9 mouse cellular contexts compared by ENCODE assay signal in the genomic region with DNA sequence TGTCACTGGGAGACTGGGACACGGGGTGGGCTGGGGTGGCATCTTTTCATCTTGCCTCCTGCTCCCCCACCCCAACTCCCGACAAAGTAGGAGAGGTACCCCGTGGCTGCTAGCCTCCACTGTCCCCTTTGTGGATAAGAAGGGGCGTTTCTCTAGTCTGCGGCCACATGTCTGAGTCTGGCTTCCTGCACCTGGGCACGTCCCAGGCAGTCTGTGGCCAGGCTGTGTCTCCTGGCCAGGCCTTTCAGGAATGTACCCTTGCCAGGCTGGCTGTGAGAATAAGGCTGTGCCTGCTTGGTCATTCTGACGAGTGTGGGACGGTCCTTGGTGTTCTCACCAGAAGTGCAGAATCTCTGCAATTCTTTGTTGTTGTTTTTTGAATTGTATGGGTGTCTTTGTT.
DNase-seq lines count a peak whose midpoint lies in the region; ATAC-seq lines count a peak whose summit lies in the region.
"Had no signal": no experiment of that assay in that cellular context is flagged by ENCODE, and none has a peak within 500 bp of the region (broad histone marks: within the 10 kb centered on the region; RNA-seq: fewer than 3 reads in every experiment).

No protein-coding gene starts in this region.

- H3K36me3 ChIP-seq in forebrain, embryonic 12.5 days (replicated peaks): no peaks in the 10 kb centered on the region
- no peaks in the 10 kb centered on the region for H3K36me3 ChIP-seq in forebrain, embryonic 11.5 days (ENCODE audit: control insufficient read depth, insufficient read depth, low read length)
- H3K36me3 ChIP-seq in midbrain, embryonic 14.5 days (ENCODE audit: control insufficient read depth, insufficient read depth, low read length): no peaks in the 10 kb centered on the region
- no peaks in the 10 kb centered on the region for H3K36me3 ChIP-seq in midbrain, embryonic 11.5 days (ENCODE audit: control insufficient read depth, insufficient read depth, low read length)

- H3K27me3 ChIP-seq in forebrain, embryonic 12.5 days: no peaks in the 10 kb centered on the region
- no peaks in the 10 kb centered on the region for H3K27me3 ChIP-seq in forebrain, embryonic 11.5 days (ENCODE audit: control insufficient read depth, insufficient read depth, low read length)
- no peaks in the 10 kb centered on the region for H3K27me3 ChIP-seq in midbrain, embryonic 14.5 days (ENCODE audit: control insufficient read depth, insufficient read depth, low read length)
- no peaks in the 10 kb centered on the region for H3K27me3 ChIP-seq in midbrain, embryonic 11.5 days (ENCODE audit: control insufficient read depth, insufficient read depth, low read length)

- H3K4me1 ChIP-seq in forebrain, embryonic 12.5 days: peaks cover 59% of the 10 kb centered on the region
- H3K4me1 ChIP-seq in forebrain, embryonic 11.5 days (replicated peaks; ENCODE audit: control insufficient read depth, insufficient read depth, low read length): peaks cover 10% of the 10 kb centered on the region; the same call in 1 of the 2 replicates
- H3K4me1 ChIP-seq in midbrain, embryonic 14.5 days (ENCODE audit: control insufficient read depth, insufficient read depth, low read length): peaks cover 26% of the 10 kb centered on the region
- H3K4me1 ChIP-seq in midbrain, embryonic 11.5 days (ENCODE audit: control insufficient read depth, insufficient read depth, low read length): peaks cover 25% of the 10 kb centered on the region

- no peak overlapping the region for H3K4me3 ChIP-seq in forebrain, embryonic 12.5 days (replicated peaks)
- no peak overlapping the region for H3K4me3 ChIP-seq in forebrain, embryonic 11.5 days (ENCODE audit: low read depth, low read length)
- no peak overlapping the region for H3K4me3 ChIP-seq in midbrain, embryonic 14.5 days (replicated peaks; ENCODE audit: low read depth, low read length)
- no peak overlapping the region for H3K4me3 ChIP-seq in midbrain, embryonic 11.5 days (ENCODE audit: low read depth, low read length)

- 0 out of 2 replicates have a peak overlapping the region, but pooled peaks have one; percentile 29 for H3K9ac ChIP-seq in forebrain, embryonic 12.5 days
- no peak overlapping the region for H3K9ac ChIP-seq in forebrain, embryonic 11.5 days (ENCODE audit: low read length)
- H3K9ac ChIP-seq in midbrain, embryonic 14.5 days (replicated peaks; ENCODE audit: low read length): no peak overlapping the region
- H3K9ac ChIP-seq in midbrain, embryonic 11.5 days (ENCODE audit: low read length): no peak overlapping the region

- DNase-seq in forebrain, embryonic 11.5 days (ENCODE audit: low spot score): no peak
- DNase-seq in midbrain, embryonic 14.5 days: no peak
- DNase-seq in midbrain, embryonic 11.5 days (ENCODE audit: low spot score, missing footprints): no peak
- peak; percentile 68 to 76 for DNase-seq in kidney, postnatal 36 days
- DNase-seq in urinary bladder, postnatal 25 days (ENCODE audit: low spot score): peak; percentile 38
- no peak for DNase-seq in layer of hippocampus, adult 9-10 months (ENCODE audit: low spot score)
- no peak for DNase-seq in embryo, embryonic 10 days (ENCODE audit: low spot score)
- DNase-seq: thymus, postnatal 14 days had no signal

- H3K4me2 ChIP-seq in forebrain, embryonic 12.5 days: no peak overlapping the region
- no peak overlapping the region for H3K4me2 ChIP-seq in forebrain, embryonic 11.5 days (ENCODE audit: low read depth, low read length, severe bottlenecking)
- H3K4me2 ChIP-seq in midbrain, embryonic 14.5 days (ENCODE audit: low read length): no peak overlapping the region
- H3K4me2 ChIP-seq in midbrain, embryonic 11.5 days: no peak overlapping the region

- 56% methylated on average over 8 of the region's 8 CpGs for WGBS in forebrain, embryonic 12.5 days
- 65% methylated on average over 8 of the region's 8 CpGs for WGBS in forebrain, embryonic 11.5 days
- WGBS in midbrain, embryonic 14.5 days: 62% methylated on average over 8 of the region's 8 CpGs
- 66% methylated on average over 8 of the region's 8 CpGs for WGBS in midbrain, embryonic 11.5 days

- ATAC-seq in forebrain, embryonic 12.5 days (ENCODE audit: low FRiP score): peak; percentile 3; the same call in 1 of the 2 replicates
- ATAC-seq in forebrain, embryonic 11.5 days (replicated peaks; ENCODE audit: low FRiP score): no peak
- ATAC-seq in midbrain, embryonic 14.5 days (ENCODE audit: low FRiP score, low TSS enrichment): no peak
- no peak for ATAC-seq in midbrain, embryonic 11.5 days (ENCODE audit: low FRiP score)

- H3K9me3 ChIP-seq in forebrain, embryonic 12.5 days: no peaks in the 10 kb centered on the region
- H3K9me3 ChIP-seq in forebrain, embryonic 11.5 days (ENCODE audit: control insufficient read depth, low read length): no peaks in the 10 kb centered on the region
- no peaks in the 10 kb centered on the region for H3K9me3 ChIP-seq in midbrain, embryonic 14.5 days (ENCODE audit: control insufficient read depth, low read length)
- H3K9me3 ChIP-seq in midbrain, embryonic 11.5 days (ENCODE audit: control insufficient read depth, low read length): no peaks in the 10 kb centered on the region

- H3K27ac ChIP-seq in forebrain, embryonic 12.5 days: peak overlapping the region; percentile 54
- H3K27ac ChIP-seq in forebrain, embryonic 11.5 days (ENCODE audit: low read depth, low read length): no peak overlapping the region
- peak overlapping the region; percentile 13; the same call in 1 of the 2 replicates for H3K27ac ChIP-seq in midbrain, embryonic 14.5 days (replicated peaks; ENCODE audit: low read depth, low read length)
- H3K27ac ChIP-seq in midbrain, embryonic 11.5 days (ENCODE audit: low read depth, low read length): no peak overlapping the region

Comparison
In these comparisons a context has a peak if more than half of its experiments do, and no peak if none do; other contexts are left out.
1. H3K27ac ChIP-seq: peak in forebrain, embryonic 12.5 days (single experiment) and midbrain, embryonic 14.5 days (single experiment); none in forebrain, embryonic 11.5 days (single experiment) and midbrain, embryonic 11.5 days (single experiment).
2. DNase-seq: peak in kidney, postnatal 36 days (2 of 2) and urinary bladder, postnatal 25 days (single experiment); none in forebrain, embryonic 11.5 days (single experiment), midbrain, embryonic 14.5 days (single experiment), midbrain, embryonic 11.5 days (single experiment), layer of hippocampus, adult 9-10 months (single experiment) and embryo, embryonic 10 days (single experiment).